Mouse (Mus musculus) liver, postnatal 0 days (tissue): ENCODE results near the gene Ino80.

ENCODE experiments used
- CTCF ChIP-seq: sonication (generic); IDR thresholded peaks from 2 replicates; pipeline ENCODE4 v1.5.1; 2016; ENCODE audit warnings: antibody characterized with exemption, low read depth
- EP300 ChIP-seq: IDR thresholded peaks from 2 replicates; pipeline ENCODE4 v1.6.1; 2016; ENCODE audit warnings: antibody characterized with exemption, low read depth, mild to moderate bottlenecking

GRCm38 (mm10) chr2:119367346-119367745, 110.1 kb downstream of the Ino80 start:
- TF ChIP-seq CTCF (no peak), EP300 (no peak)
